Mouse (Mus musculus): ENCODE results near the gene Taf4.

Gene Taf4

DNA sequence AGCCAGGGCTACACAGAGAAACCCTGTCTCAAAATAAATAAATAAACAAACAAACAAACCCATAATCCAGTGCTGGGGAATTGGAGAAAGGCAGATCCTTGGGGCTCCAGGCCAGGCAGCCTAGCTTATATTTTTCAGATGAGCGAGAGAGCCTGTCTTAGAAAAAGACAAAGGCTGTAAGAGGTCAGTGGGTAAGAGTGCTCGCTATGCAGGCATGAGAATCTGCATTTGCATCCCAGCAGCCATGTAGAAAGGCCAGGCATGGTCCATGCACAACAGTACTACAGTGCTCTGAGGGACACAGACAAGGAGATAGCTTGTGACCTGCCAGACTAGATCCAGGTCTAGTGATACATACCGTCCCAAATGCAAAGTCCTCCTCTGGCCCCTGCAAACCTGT is 6.3 kb upstream of the Taf4 start:
- DNase-seq (ENCODE audit: low spot score in 2 of 2) = no peak

DNA sequence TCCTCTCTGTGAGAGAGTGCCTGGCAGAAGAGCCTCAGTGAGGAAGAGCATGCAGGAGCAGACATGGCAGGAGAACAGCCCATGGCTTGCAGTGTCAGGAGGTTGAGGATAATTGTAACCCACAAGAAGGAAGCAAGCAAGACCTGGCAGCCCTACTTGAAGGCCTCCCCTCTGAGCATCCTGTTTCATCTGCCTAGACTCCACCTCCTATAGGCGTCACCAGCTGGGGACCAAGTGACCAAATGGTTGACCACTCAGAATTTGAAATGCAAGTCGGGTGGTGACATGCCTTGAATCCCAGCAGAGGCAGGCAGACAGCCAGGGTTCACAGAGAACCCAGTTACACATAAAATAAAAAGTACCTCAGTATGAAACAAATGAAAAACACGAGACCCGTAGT is 4.2 kb upstream of the Taf4 start:
- DNase-seq (ENCODE audit: low spot score in 2 of 2) = no peak

GRCm38 (mm10) chr2:179979836-179980235 is 3.4 kb upstream of the Taf4 start:
- peak in 1 of 2 experiments; percentile 63 for DNase-seq (ENCODE audit: low spot score in 2 of 2)

- no peak for DNase-seq (ENCODE audit: low spot score in 2 of 2)
These were observed 1.8 kb upstream of the Taf4 start for GRCm38 (mm10) chr2:179978250-179978649.

DNA sequence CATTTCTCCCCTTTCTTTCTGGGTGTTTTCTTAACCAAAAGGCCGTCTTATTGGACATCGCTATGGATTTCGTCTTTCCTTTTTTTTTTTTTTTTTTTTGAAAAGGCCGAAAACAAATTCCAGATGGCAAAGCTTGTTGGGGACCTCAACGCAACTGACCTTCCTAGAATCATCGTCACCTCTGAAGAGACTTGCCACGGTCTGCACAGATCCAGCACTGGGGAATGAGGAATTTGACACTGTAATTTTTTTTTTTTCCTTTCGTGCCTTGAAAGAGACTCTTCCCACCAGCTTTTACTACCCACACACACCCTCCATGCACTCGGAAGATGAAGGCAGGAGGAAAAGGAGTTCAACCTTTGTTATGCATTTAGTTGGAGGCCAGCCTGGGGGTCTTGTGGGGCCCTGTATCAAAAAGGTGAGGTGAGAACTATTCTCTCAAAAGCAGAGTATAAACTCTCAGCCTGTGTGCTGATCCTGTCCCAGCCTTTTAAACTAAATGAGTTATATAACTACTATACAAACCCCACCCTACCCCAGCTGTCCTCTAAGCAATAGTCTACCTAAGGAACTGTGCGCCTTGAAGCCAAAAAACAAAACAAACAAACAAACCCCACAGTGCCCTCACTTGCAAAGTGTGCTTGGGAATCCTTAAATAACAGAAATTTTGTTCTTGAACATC is 1.0 kb upstream of the Taf4 start:
- no peak for DNase-seq (ENCODE audit: low spot score in 2 of 2)

DNA sequence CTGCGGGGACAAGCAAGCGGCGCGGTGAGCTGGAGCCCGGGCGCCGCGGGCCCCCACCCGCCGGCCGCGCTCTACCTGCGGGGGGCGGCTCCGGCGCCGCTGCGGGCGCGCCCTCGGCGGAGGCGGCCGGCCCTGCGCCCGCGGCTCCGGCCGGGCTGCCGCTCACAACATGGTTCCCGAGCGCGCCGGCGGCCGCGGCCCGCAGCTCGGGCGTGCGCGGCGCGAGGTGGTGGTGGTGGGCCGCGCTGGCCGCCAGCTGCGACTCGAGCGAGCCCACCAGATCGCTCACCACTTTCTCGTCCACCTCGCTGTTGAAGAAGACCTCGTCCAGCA is 185 bp downstream of the Taf4 start:
- DNase-seq (ENCODE audit: low spot score in 2 of 2) = no peak

GRCm38 (mm10) chr2:179975851-179976250 is 595 bp downstream of the Taf4 start:
- no peak for DNase-seq (ENCODE audit: low spot score in 2 of 2)

GRCm38 (mm10) chr2:179974651-179975471 is 1.6 kb downstream of the Taf4 start:
- DNase-seq (ENCODE audit: low spot score in 2 of 2) = no peak

- DNase-seq (ENCODE audit: low spot score in 2 of 2) = no peak
These were observed 2.4 kb downstream of the Taf4 start for GRCm38 (mm10) chr2:179973871-179974628.

DNA sequence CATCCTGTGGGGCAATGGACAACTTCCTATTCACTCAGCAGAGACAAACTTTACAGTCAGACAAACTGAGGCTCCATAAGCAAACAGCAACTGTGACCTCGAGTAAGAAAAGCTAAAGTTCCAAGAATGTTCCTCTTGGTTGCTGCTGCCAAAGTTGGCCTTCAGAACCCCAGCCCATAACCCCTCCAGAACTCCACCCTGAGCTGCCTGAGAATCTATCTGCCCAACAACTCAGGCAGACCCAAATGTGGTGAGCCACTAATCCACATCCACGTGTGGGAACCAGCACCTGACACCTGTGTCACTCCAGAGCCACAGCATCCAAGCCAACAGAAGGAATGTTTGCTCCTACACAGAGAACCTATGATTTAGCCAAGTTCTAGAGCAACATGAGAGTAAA is 4.0 kb downstream of the Taf4 start:
- DNase-seq (ENCODE audit: low spot score in 2 of 2) = no peak

DNA sequence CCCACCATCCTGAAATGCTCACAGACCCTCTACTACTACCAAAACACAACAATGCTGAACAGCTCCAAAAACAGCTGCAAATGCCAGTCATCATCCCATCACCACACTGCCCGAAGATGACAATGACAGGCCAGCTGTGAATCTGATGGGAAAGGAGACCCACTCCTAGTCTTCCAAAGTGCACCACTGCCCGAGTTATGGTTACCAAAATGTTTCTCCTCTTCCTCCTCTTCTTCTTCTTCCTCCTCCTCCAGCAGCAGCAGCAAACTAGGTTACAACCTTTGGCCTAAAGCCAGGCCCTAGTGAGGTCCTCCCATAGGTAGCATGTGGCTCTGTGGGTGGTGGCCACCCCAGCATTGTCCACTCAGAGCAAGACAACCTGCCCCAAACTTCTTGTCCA is 4.6 kb downstream of the Taf4 start:
- no peak for DNase-seq (ENCODE audit: low spot score in 2 of 2)

- no peak for DNase-seq (ENCODE audit: low spot score in 2 of 2)
These were observed 7.3 kb downstream of the Taf4 start for GRCm38 (mm10) chr2:179969137-179969536.

GRCm38 (mm10) chr2:179967633-179968032 is 8.8 kb downstream of the Taf4 start:
- DNase-seq (ENCODE audit: low spot score in 2 of 2) = no peak

DNA sequence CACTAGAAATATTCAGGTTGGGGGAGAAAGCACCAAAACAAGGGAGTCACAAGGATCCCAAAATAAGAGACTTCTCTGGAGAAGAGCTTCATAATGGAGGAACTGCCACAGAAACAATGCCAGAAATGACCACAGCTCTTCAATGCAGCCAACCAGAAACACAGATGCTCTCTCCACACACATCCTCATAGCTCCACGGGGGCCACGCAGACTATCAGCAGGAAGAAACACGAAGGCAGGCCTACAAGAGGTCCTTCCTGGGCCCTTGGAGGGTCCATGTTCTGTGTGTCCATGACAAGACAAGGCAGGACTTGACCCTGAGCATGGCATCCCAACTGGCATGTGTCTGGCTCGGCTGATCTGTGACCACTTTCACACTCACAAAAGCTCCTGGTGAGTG is 15.0 kb downstream of the Taf4 start:
- no peak for DNase-seq (ENCODE audit: low spot score in 2 of 2)

DNA sequence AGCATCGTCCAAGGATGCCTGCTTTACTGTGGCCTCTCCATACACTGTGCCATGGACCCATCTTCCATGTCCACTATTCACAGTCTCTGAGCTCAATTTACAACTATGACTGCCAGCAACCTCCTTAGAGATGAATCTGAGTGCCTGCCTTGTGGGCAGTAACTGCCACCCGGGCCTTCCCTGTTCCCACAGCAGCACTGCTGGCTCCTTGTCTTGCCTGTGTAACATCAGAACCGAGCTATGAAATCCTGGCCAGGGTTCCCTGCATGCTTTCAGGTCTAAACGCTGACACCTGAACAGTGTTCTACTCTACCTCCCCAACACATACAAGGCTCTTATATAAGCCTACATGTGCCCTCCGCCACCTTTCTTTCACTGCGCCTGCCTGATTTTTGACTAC is 16.1 kb downstream of the Taf4 start:
- DNase-seq (ENCODE audit: low spot score in 2 of 2) = no peak

- no peak for DNase-seq (ENCODE audit: low spot score in 2 of 2)
These were observed 17.1 kb downstream of the Taf4 start for GRCm38 (mm10) chr2:179959391-179959790.

DNA sequence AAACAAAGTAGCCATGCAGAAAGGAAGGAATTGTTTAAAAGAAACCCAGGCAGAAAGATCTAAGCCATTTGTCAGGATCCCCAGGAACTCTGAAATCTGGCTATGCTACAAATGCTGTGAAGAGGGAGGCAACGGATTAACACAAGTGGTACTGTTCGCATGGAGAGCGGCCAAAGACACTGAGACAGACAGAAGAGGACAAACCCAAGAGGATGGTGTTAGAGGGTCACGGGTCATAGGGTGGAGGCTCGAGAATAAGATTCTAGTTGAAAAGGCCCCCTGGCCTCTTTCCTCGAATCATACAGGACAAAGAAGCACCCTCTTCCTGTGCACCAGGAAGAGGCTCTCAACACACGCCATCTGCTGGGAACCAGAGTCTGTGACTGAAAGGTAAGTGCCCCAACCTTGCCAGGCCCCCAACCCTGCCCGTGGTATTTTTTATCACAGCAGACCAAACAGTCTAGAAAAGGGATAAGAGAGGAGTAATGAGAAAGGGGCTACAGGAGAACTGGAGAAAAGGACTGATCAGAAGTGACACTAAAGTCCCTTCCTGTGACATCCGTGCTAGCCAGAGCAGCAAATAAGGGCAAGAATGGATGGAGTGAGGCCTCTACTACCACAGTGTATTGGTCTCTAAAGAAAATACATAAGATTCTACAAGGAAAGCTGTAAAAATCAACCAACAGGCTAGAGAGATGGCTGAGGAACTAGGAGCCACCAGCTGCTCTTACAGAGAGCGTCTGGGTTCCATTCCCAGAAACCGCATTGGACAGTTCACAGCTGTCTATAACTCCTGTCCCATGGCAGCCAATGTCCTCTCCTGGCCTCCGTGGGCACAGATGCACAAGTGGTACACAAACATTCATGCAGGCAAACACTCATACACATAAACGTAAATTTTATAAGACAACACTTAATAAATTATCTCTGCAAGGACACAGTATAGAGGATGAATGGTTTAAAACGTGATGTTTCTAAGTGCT is 24.6 kb downstream of the Taf4 start:
- no peak for DNase-seq (ENCODE audit: low spot score in 2 of 2)

GRCm38 (mm10) chr2:179948820-179949219 is 27.6 kb downstream of the Taf4 start:
- no peak for DNase-seq (ENCODE audit: low spot score in 2 of 2)

DNA sequence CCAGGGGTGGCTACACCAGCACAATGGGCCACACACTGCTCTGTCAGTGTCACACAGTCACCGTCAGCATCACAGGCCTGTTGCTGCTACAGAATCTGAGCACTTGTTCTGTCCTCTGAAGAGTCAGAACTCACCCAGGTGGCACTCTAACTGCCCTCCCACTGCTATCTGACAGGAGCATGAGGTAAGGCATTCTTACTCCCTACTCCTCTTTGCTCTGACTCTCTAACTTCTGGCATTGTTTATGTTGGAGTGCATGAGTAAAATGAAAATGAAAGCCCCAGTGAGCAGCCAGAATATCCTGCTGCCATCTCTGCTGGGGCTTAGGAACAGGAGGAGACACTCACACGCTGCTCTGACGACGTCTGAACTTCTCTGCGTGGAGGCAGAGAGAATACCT is 28.8 kb downstream of the Taf4 start:
- no peak for DNase-seq (ENCODE audit: low spot score in 2 of 2)

DNA sequence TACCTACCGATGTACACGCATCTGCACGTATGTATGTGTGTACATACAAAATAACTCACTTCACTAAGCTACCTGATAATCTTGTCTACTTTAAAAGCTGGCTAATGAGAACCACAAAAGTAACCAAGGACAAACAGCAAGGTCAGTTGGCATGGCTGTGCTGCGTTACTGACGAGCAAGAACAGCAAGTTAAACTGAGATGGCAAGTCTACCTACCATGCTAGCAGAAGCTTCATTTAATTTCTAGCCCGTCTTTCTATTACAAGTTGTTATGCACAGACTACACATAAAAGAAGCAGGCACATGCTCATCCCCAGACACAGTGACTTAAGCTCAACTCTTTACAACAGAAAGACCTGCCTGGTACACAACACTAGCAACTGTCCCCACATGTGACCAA is 29.9 kb downstream of the Taf4 start:
- DNase-seq (ENCODE audit: low spot score in 2 of 2) = no peak

DNA sequence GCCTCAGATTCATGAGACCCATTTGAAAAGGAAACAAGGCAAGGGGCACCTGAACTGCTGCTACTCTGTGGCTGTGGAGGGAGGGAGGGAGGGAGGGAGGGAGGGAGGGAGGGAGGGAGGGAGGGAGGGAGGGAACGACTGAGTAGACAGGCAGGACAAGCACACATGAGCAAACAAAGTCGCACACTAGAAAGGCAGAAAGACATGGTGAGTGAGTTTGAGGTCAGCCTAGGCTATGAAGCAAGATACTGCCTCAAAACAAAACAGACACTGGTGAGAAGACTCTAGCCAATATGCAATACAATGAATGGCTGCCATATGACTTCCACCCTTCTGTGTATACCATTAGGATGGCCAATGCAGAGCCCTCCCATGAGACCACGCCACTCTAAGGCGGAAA is 31.4 kb downstream of the Taf4 start:
- no peak for DNase-seq (ENCODE audit: low spot score in 2 of 2)

DNA sequence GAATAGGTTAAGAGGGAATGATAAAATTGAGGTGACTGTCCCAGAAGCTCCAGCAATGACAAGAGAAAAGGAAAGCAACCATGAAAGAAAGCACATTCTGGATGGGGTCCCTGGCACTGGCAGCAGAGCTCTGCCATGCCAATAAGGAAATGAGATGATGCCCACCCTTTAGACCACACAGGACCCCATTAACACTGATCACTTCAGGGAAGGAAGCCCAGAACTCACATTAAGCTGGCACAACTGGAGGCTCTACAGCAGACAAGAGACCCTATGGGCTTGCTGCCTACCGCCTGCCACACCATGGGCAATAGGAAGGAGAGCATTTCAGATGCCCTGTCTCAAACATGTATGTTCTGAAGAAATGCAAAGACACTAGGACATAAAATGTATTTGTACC is 34.8 kb downstream of the Taf4 start:
- no peak for DNase-seq (ENCODE audit: low spot score in 2 of 2)
